Mouse (Mus musculus): ENCODE measurements around the gene Tex50. TPM values are rescaled to one million over a fixed set of nuclear protein-coding genes. Genes with fewer than 3 reads are reported as not detected.
"Not testable (repeated sequence)": the region's sequence is repeated elsewhere in the genome, so short reads cannot be mapped to it uniquely, and the experiment has no call there.

Tex50 gene
- not detected in 2 replicates for polyA plus RNA-seq (2015; fragmentation: Nextera tagmentation; extraction: Ambion mirVana)

GRCm38 (mm10) chr1:161159214-161159613, at the start of gene Tex50:
TSS of gene Tex50 (minus strand) at chr1:161159314.
- Histone ChIP-seq H3K4me3 (ENCODE audit: low read depth, low read length) (no peak within 1 kb of the TSS), H3K9me3 (ENCODE audit: low read length) (no peaks in the 10 kb centered on the region), H3K36me3 (replicated peaks; ENCODE audit: insufficient read depth, low read length) (no peaks in the 10 kb centered on the region), H3K4me2 (ENCODE audit: low read depth, low read length) (no peak within 1 kb of the TSS), H3K4me1 (ENCODE audit: insufficient read depth) (no peaks in the 10 kb centered on the region), H3K27me3 (ENCODE audit: insufficient read depth, low read length) (no peaks in the 10 kb centered on the region), H3K27ac (ENCODE audit: low read depth) (no peak within 1 kb of the TSS), H3K9ac (replicated peaks) (no peak within 1 kb of the TSS)
- no peak for DNase-seq
- no peak for ATAC-seq
- 74% methylated on average over 3 of the region's 3 CpGs for WGBS (ENCODE audit: insufficient replicate concordance)
- TF ChIP-seq CTCF (IDR thresholded peaks at IDR 0.05; ENCODE audit: low read depth), result no peak
- TF ChIP-seq EP300 (IDR thresholded peaks at IDR 0.05; ENCODE audit: low read depth), result no peak

GRCm38 (mm10) chr1:161199856-161200255, 40.7 kb upstream of the Tex50 start:
- H3K9me3 ChIP-seq (ENCODE audit: low read length), result no peaks in the 10 kb centered on the region
- WGBS (ENCODE audit: insufficient replicate concordance), result 62% methylated on average over 5 of the region's 5 CpGs
- no peak overlapping the region for H3K4me2 ChIP-seq (ENCODE audit: low read depth, low read length)
- H3K27ac ChIP-seq (ENCODE audit: low read depth), result no peak overlapping the region
- no peaks in the 10 kb centered on the region for H3K27me3 ChIP-seq (ENCODE audit: insufficient read depth, low read length)
- H3K4me3 ChIP-seq (ENCODE audit: low read depth, low read length), result no peak overlapping the region
- DNase-seq (no peak), ATAC-seq (no peak)
- no peak overlapping the region for H3K9ac ChIP-seq (replicated peaks)
- peaks cover 8% of the 10 kb centered on the region for H3K4me1 ChIP-seq (ENCODE audit: insufficient read depth)
- TF ChIP-seq EP300 (IDR thresholded peaks at IDR 0.05; ENCODE audit: low read depth) (no peak), CTCF (IDR thresholded peaks at IDR 0.05; ENCODE audit: low read depth) (no peak)
- no peaks in the 10 kb centered on the region for H3K36me3 ChIP-seq (replicated peaks; ENCODE audit: insufficient read depth, low read length)

- not testable (repeated sequence) for H3K9ac ChIP-seq (replicated peaks); H3K36me3 ChIP-seq (replicated peaks; ENCODE audit: insufficient read depth, low read length); H3K4me1 ChIP-seq (ENCODE audit: insufficient read depth); DNase-seq; H3K27ac ChIP-seq (ENCODE audit: low read depth); H3K27me3 ChIP-seq (ENCODE audit: insufficient read depth, low read length); ATAC-seq; H3K9me3 ChIP-seq (ENCODE audit: low read length)
- WGBS (ENCODE audit: insufficient replicate concordance), result 50% methylated on average over 11 of the region's 11 CpGs
- H3K4me3 ChIP-seq (ENCODE audit: low read depth, low read length), result peak overlapping the region; percentile 52
- H3K4me2 ChIP-seq (ENCODE audit: low read depth, low read length), result peak overlapping the region; percentile 75
Observed at GRCm38 (mm10) chr1:161196364-161196763, 37.2 kb upstream of the Tex50 start.

GRCm38 (mm10) chr1:161195541-161196351, 36.6 kb upstream of the Tex50 start:
- Histone ChIP-seq H3K9ac (replicated peaks) (no peak overlapping the region; the same call in none of the 2 replicates), H3K36me3 (replicated peaks; ENCODE audit: insufficient read depth, low read length) (no peaks in the 10 kb centered on the region), H3K27ac (ENCODE audit: low read depth) (peak overlapping the region; percentile 42; the same call in 1 of the 2 replicates), H3K9me3 (ENCODE audit: low read length) (no peaks in the 10 kb centered on the region), H3K4me1 (ENCODE audit: insufficient read depth) (peaks cover 8% of the 10 kb centered on the region), H3K4me2 (ENCODE audit: low read depth, low read length) (peak overlapping the region; percentile 75), H3K27me3 (ENCODE audit: insufficient read depth, low read length) (no peaks in the 10 kb centered on the region), H3K4me3 (ENCODE audit: low read depth, low read length) (peak overlapping the region; percentile 52)
- DNase-seq (peak; percentile 84), ATAC-seq (peak; percentile 91)
- TF ChIP-seq EP300 (IDR thresholded peaks at IDR 0.05; ENCODE audit: low read depth), result no peak
- peak; percentile 95 for TF ChIP-seq CTCF (IDR thresholded peaks at IDR 0.05; ENCODE audit: low read depth)
- under 1% methylated on average over 16 of the region's 16 CpGs for WGBS (ENCODE audit: insufficient replicate concordance)

- no peak overlapping the region for H3K27ac ChIP-seq (ENCODE audit: low read depth)
- H3K4me3 ChIP-seq (ENCODE audit: low read depth, low read length), result no peak overlapping the region
- ATAC-seq (no peak), DNase-seq (no peak)
- WGBS (ENCODE audit: insufficient replicate concordance), result 61% methylated on average over 9 of the region's 9 CpGs
- H3K27me3 ChIP-seq (ENCODE audit: insufficient read depth, low read length), result no peaks in the 10 kb centered on the region
- no peak overlapping the region for H3K4me2 ChIP-seq (ENCODE audit: low read depth, low read length)
- H3K4me1 ChIP-seq (ENCODE audit: insufficient read depth), result peaks cover 5% of the 10 kb centered on the region; the same call in 1 of the 2 replicates
- no peak for TF ChIP-seq CTCF (IDR thresholded peaks at IDR 0.05; ENCODE audit: low read depth)
- TF ChIP-seq EP300 (IDR thresholded peaks at IDR 0.05; ENCODE audit: low read depth), result no peak
- H3K36me3 ChIP-seq (replicated peaks; ENCODE audit: insufficient read depth, low read length), result no peaks in the 10 kb centered on the region
- H3K9ac ChIP-seq (replicated peaks), result no peak overlapping the region
- no peaks in the 10 kb centered on the region for H3K9me3 ChIP-seq (ENCODE audit: low read length)
Observed at GRCm38 (mm10) chr1:161190253-161190910, 31.3 kb upstream of the Tex50 start.

- TF ChIP-seq EP300 (IDR thresholded peaks at IDR 0.05; ENCODE audit: low read depth) (no peak), CTCF (IDR thresholded peaks at IDR 0.05; ENCODE audit: low read depth) (no peak)
Observed at GRCm38 (mm10) chr1:161185431-161185830, 26.3 kb upstream of the Tex50 start.

More at GRCm38 (mm10) chr1:161185431-161185830, 26.3 kb upstream of the Tex50 start:
- Histone ChIP-seq H3K9ac (replicated peaks) (no peak overlapping the region), H3K27me3 (ENCODE audit: insufficient read depth, low read length) (no peaks in the 10 kb centered on the region), H3K27ac (ENCODE audit: low read depth) (no peak overlapping the region), H3K4me3 (ENCODE audit: low read depth, low read length) (no peak overlapping the region), H3K9me3 (ENCODE audit: low read length) (no peaks in the 10 kb centered on the region), H3K4me1 (ENCODE audit: insufficient read depth) (no peaks in the 10 kb centered on the region), H3K4me2 (ENCODE audit: low read depth, low read length) (no peak overlapping the region), H3K36me3 (replicated peaks; ENCODE audit: insufficient read depth, low read length) (no peaks in the 10 kb centered on the region)
- 71% methylated on average over 3 of the region's 3 CpGs for WGBS (ENCODE audit: insufficient replicate concordance)
- DNase-seq (no peak), ATAC-seq (no peak)

Measured in liver, postnatal 0 days (tissue).